Mouse (Mus musculus) cerebellum, adult 11 months (tissue): ENCODE results near the gene Mob1b.
"Not testable (repeated sequence)": the region's sequence is repeated elsewhere in the genome, so short reads cannot be mapped to it uniquely, and the experiment has no call there.

ENCODE experiments used
- DNase-seq: peaks from one replicate; pipeline ENCODE4 v3.0.0; 2022

Gene Mob1b

DNA sequence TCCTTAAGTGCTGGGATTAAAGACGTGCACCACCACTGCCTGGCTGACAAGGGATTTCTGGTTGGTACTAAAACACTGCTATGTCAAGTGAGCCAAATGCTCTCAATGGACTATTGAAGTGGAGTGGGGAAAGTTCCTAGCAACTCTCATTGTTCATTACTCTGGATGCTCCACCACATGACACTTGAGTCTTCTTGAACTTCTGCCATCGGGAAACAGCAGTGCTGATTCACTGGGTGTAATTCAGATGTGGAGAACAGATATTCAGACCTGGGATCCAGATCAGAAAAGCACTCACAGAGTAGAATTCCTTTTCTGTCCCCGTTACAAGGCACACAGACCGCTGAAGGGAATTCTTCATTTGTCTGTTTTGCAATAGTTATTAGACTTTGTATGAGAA, 17.1 kb upstream of the Mob1b start:
- no peak for DNase-seq

DNA sequence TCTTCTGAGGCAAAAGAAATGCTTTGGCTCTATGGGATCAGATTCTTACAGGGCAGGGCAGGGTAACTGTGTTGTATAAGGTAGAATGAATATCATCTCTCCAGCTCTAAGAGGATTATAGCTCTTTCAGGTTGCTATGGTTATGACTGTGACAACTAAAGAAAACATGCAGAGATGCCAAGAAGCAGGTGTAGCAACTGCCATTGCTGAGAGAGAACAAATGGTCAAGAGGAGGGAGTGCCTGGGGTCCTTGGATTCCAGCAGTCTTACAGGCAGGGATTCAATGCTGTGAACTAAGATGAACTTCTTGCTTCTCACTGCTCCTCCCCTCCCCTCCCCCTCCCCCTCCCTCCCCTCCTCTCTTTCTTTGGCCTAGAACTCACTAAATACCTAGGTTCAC, 9.5 kb upstream of the Mob1b start:
- DNase-seq = no peak

- DNase-seq = no peak
Measured at GRCm38 (mm10) chr5:88711618-88712224, 8.9 kb upstream of the Mob1b start.

DNA sequence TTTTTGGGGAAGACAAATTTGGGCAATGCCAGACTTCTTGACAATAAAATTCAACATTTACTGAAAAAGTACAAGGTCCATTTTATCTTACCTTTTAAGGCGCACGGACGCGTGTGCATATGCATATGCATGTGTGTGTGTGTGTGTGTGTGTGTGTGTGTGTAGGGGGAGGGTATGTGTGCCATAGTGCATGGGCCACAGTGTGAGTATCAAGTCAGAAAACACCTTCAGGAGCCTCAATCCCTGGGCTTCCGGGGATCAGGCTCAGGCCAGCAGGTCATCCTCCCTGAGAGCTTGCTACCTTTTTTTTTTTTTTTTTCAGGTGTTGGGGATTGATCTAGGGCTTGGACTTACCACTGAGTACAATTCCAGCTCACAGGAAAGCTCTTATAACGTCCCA, 8.3 kb upstream of the Mob1b start:
- DNase-seq = no peak

DNA sequence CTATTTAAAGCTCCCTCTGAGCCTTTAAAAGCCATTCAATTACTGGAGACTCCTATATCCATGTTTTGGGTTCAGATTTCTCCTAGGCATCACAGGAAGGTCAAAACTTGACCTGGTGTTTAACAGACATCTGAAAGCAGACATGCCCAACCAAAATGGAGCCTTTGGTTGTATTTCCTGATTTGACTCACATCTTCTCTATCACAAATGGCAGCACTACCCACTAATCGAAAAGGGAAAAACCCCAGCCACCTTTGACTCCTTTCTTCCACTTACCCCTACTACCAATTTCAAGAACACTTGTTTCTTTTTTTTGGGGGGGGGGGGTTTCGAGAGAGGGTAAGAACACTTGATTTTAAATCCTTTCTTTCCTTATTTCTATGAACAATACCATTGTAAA, 3.7 kb upstream of the Mob1b start:
- no peak for DNase-seq

- no peak for DNase-seq
Measured at GRCm38 (mm10) chr5:88721003-88721475, 384 bp downstream of the Mob1b start.

GRCm38 (mm10) chr5:88721565-88722212, 1.0 kb downstream of the Mob1b start:
- DNase-seq = peak; percentile 32

DNA sequence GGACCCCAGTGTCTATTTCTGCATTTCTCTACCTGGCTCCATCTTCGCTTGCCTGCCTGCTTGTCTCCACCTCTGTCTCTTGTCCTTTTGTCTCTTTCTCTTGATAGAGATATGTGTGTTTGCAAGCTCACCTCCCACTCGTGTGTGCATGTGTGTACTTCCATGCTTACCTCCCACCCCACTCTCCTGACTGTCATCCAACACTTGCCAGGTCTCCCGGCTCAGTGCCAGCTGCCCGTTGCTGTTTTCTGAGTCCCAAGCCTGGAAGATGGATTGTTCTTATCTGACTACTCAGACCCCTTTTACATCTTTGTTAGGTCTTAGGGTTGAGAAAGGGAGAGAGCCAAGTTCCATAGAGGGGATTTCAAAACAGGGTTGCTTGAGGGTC, 1.6 kb downstream of the Mob1b start:
- peak; percentile 55 for DNase-seq

GRCm38 (mm10) chr5:88724030-88724429, 3.4 kb downstream of the Mob1b start:
- DNase-seq = no peak

- DNase-seq = no peak
Measured at GRCm38 (mm10) chr5:88727593-88728144, 7.0 kb downstream of the Mob1b start.

- DNase-seq = no peak
Measured at GRCm38 (mm10) chr5:88734786-88735185, 14.1 kb downstream of the Mob1b start.

- DNase-seq = not testable (repeated sequence)
Measured at GRCm38 (mm10) chr5:88741065-88741464, 20.4 kb downstream of the Mob1b start.

DNA sequence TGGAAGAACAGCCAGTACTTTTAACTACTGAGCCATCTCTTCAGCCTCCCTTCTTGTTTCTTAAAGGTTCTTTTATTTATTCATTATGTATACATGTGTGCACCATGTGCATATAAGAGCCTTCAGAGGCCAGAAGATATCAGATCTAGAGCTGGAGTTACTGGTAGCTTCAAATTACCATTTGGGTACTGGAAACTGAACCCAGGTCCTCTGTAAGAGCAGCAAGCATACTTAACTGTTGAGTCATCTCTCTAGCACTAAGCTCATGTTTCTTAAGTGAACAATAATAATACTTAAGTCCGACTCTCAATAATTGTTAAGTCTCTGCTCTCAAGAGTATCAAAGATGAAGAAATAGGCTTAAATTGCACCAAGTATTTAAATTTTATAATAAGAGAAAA, 27.1 kb downstream of the Mob1b start:
- no peak for DNase-seq

DNA sequence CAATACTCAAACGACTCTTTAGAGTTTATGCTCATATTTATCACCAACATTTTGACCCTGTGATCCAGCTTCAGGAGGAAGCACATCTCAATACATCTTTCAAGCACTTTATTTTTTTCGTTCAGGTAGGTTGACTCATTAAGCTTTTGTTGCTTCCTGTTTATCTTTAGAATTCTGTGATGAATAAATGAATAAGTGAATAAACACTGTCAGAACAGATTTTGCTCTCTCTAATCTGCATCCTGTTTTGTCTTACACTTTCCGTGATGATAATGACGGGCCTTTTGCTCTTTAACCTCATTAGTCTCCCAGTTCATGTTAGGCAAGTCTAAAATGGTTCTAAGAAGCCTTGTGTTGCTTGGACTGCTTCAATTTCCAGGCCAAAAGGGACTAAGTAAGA, 32.5 kb downstream of the Mob1b start:
- no peak for DNase-seq

GRCm38 (mm10) chr5:88762611-88763010, 42.0 kb downstream of the Mob1b start:
- DNase-seq = no peak

DNA sequence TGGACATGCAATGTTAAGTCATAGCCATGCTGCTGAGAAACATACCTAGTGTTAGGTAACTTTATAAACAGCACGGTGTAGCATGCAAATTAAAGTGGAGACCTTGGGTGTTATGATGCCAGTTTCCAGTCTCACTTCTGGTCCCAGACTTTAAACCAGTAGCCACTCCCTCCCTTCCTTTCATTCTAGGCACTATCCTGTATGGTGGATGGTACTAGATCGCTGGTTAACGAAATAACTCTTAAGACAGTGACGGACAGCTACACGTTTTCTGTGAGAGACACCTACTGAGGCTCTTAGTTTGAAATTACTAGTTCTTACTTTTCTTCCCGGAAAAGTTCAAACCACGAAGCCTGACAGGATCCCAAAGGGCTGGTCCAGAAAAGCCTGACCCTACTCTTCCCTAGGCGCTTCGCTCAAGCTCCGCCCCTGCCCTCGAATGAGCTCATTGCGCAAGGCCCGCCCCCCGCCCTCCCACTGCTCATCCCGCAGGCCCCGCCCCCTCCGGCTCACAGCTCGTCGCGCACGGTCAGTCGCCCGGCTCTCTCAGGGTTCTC, 43.9 kb downstream of the Mob1b start:
- no peak for DNase-seq

DNA sequence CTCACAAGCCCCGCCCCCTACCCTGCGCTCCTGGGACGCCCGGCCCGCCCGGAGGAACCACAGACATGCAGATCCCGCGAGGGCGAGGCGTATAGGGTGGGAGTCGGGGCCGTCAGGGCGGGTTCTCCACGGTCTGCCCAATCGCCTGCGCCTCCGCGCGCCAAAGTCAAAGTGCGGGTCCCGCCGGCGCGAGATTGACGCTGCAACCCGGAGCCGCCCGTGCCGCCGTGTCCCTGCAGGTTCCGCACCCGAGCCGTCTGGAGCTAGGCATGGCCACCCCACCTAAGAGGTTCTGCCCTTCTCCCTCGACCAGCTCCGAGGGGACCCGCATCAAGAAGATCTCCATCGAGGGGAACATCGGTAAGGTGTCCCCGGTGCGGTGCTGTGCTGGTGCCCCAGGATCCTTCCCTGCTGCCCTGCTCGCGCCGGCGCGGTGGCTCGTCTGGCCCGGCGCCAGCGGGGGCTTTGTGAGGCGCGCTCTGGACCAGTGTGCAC, 44.4 kb downstream of the Mob1b start, which contains the start of gene Dck:
Dck (plus strand) TSS at position 10 of the 495 bp plus-strand sequence.
- peak; percentile 96 for DNase-seq

DNA sequence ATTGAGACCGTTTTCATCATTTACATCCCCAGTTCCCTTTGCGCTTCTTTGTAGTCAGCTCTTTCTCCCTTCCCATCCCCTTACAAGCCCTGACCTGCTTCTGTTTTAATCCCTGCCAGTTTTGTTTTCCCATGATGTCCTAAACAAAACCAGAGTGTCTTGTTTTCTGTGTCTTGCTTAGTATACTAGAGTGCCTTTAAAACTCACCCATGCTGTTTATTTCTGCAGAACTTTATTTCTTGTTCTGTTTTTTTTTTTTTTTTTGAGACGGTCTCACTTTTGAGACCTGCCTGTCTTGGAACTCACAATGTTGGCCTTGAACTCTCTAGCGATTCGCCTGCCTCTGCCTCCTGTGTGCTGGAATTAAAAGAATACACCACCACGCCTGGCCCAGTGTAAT, 44.9 kb downstream of the Mob1b start:
- DNase-seq = no peak

DNA sequence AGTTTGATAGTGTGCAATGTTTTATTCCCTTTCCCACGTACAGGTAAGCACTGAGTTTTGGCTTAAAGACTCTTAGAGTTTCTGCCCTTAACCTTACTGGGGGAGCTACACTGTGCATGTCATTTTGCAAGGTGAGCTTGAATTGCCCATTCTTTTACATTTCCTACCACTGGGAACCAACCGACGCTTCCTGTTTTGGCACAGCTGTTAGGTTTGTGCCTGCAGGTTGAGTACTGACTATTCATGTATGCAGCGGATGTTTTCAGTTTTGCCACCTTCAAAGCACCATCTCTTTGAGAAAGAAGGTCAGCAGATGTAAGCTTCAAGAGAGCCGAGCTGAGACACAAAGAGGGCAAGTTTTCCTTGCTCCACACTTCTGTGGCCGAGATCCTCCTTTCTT, 45.5 kb downstream of the Mob1b start:
- DNase-seq = no peak

- DNase-seq = no peak
Measured at GRCm38 (mm10) chr5:88766863-88767262, 46.2 kb downstream of the Mob1b start.

DNA sequence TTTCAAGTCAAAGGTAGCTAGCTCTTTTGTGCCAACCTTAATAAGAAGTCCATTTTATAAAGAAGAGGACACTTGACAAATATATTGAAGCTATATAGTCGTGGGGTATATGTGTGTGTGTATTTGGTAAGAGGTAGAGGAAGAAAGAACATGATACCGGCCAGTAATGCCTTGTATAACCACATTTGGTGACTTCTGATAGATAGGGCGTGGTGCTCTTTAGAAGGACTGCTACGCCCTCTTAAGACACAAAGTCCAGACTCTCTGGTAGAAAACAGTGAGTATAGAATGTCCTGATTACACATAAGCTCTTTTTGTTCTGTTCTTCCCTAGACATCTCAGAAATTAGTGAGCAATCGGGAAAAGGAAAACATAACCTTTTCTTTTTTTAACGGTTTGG, 47.5 kb downstream of the Mob1b start:
- no peak for DNase-seq

DNA sequence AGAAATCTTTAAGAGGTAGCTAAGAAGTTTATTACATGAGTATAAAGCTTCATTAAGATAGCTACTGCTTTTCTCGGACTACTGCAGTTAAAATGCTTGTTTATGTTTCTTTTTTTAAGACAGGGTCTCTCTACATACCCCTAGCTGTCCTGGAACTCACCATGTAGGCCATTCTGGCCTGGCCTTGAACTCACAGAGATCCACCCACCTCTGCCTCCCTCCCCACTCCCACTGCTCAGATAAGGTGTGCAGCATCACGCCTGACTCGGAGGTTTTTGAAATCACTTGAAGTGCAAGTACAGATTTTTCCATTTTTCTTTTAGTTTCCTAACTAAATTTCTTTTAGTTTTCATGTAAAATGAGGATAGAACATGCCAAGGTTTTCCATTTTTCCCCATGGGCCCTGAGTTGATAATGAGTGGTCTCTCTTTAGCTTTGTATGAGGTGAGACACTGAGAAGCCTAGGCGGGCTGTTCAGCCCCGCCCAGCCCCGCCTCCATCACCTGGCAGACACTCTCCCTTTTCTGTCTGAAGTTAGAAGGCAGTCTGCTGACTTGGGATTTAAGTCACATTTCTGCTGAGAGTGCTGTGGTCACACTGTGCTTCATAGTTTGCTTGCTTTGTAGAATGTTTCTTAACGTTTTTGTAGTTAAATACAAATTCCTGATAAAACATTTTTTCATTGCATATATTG, 61.6 kb downstream of the Mob1b start:
- no peak for DNase-seq

DNA sequence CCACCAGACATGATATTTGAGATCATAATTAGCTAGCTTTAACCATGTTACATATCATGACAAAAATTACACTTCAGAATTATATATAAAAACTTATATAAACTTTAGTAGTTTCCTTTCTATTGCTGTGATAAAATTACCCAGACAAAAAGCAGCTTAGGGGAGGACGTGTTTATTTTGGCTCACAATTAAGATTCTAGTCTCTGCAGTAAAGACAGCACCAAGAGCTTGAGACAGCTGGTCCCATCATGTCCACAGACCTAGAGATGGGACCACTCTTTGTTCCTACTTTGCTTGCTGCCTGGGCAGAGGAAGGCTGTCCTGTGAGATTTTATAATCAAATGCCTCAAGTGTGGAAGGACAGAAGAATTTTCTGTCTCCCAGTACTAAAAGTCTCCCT, 64.4 kb downstream of the Mob1b start:
- DNase-seq = no peak
